Mouse (Mus musculus) thymus, adult 2 months (tissue): Measurements from ENCODE around the gene Pgp.

ENCODE experiments used
- CTCF ChIP-seq: fragments of 200-500 bp; IDR thresholded peaks from 2 replicates; pipeline ENCODE4 v1.5.1; 2012; ENCODE audit warnings: mild to moderate bottlenecking, control low read depth, low read length, moderate library complexity, borderline replicate concordance; ENCODE audit not compliant: control insufficient read depth, poor library complexity, insufficient read depth; ENCODE audit errors: extremely low read depth
- POLR2A ChIP-seq: fragments of 200-500 bp; IDR thresholded peaks from 2 replicates; pipeline ENCODE4 v1.6.1; 2012; ENCODE audit warnings: mild to moderate bottlenecking, low read length, control low read depth, moderate library complexity; ENCODE audit not compliant: control insufficient read depth, poor library complexity, insufficient read depth; ENCODE audit errors: extremely low read depth

- TF ChIP-seq POLR2A (no peak), CTCF (no peak)
These were observed 27.5 kb upstream of the Pgp start, which contains the start of gene Dnase1l2 for GRCm38 (mm10) chr17:24442632-24443155.
